Mouse (Mus musculus): ENCODE measurements around the gene Exosc1.

Exosc1 gene

DNA sequence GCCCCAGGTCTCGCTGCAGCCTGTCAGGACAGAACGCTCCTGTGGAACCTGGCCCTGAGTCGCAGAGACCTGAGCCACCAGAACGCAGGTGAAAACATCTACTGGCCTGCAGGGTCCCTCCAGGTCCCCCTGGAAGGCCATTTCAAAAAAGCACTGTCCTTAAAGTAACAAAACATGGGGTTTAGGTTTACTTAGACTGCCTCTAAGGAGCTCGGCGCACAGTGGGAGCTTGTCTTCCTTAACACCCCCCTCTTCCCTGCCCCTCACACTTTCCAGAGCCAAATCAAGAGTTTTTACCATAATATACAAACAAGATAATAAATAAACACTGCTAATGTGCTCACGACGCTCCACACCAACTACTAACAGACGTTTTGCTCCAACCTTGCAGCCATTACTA is 49.3 kb downstream of the Exosc1 start:
- no peak for DNase-seq (ENCODE audit: extremely low read depth, insufficient read length, low spot score)

DNA sequence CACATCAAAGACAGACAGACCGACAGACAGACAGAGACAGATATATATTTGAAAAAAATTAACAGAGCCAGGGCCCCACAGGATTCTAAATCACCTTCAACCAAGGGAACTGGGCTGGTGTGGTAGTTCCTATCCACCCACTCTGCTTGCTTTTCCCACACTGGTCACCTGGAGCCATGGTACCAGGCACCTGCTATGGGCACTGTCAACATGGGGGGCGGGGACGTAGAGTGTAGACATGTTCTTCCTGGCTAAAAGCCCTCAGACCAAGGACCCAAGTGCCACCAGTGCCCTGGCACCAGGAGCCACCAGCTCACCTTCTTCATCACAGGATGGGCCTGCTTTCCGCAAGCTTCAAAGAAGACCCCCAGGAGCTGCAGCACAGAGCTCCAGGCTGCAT is 51.4 kb downstream of the Exosc1 start:
- no peak for DNase-seq (ENCODE audit: extremely low read depth, insufficient read length, low spot score)

DNA sequence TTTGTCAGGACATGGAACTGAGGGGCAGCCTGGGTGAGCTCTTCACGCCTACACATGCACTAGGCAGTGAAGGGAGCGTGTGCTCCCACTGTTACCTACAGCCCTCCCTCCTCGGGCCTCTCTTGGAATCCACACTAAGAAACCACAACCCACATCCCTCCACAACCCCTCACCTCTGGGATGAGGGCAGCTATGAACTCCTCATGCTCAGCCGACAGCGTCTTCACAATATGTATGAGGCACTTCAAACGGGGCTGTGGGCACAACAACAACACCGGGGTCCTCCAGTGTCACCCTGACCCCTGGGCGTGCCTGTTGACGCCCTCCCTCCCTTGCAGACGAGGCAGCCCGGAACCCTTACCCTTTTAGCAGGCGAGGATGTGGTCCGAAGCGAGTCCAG is 58.9 kb downstream of the Exosc1 start:
- DNase-seq (ENCODE audit: extremely low read depth, insufficient read length, low spot score): no peak
